Mouse (Mus musculus) brain, embryonic 14.5 days (tissue): Measurements from ENCODE around the gene Nlrp6. TPM values are rescaled to one million over a fixed set of nuclear protein-coding genes. Genes with fewer than 3 reads are reported as not detected.

Experiments
- DNase-seq: peaks from one replicate; pipeline ENCODE4 v3.0.0-alpha.2; 2011; ENCODE audit warnings: low read depth
- CTCF ChIP-seq: fragments of 200-500 bp; IDR thresholded peaks from 2 replicates; pipeline ENCODE4 v1.5.1; 2012; ENCODE audit warnings: inconsistent platforms, mild to moderate bottlenecking, moderate library complexity, borderline replicate concordance; ENCODE audit not compliant: insufficient read depth, insufficient read length; ENCODE audit errors: extremely low read depth
- POLR2A ChIP-seq: fragments of 200-500 bp; IDR thresholded peaks from 2 replicates; pipeline ENCODE4 v1.6.1; 2012; ENCODE audit warnings: mild to moderate bottlenecking, inconsistent platforms, borderline replicate concordance; ENCODE audit not compliant: poor library complexity, insufficient read depth, insufficient read length, severe bottlenecking; ENCODE audit errors: extremely low read depth
- polyA plus RNA-seq: library from polyadenylated mRNA; depleted of rRNA; stranded (reverse); fragments of >200 nt; gene quantifications from 2 replicates; pipeline ENCODE4 v1.2.3, GENCODE M21; 2012

Gene Nlrp6
- polyA plus RNA-seq, 1 experiment = 0.21 TPM

DNA sequence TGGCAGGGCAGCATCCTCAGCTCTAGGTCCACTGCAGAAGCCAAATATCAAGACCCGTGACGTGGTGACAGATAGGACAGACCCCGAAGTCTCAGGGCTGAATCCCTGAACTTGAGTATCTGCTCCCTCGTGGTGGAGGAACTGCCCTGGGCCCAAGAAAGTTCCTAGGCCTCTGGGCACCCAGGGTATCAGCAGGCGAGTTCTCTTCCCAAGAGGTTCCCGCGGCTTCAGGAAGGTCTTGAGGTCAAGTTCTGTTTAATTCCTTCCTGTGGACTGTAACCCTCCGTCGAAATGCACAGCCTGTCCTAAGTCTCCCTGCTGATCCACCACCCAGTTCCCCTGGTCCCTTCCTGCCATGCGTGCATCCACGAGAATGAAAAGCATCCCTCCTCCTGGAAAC lies 32.4 kb downstream of the Nlrp6 start:
- DNase-seq = no peak
- TF ChIP-seq POLR2A = no peak
- TF ChIP-seq CTCF = no peak

- TF ChIP-seq CTCF = no peak
- no peak for DNase-seq
Measured at GRCm38 (mm10) chr7:140953800-140954732, 33.4 kb downstream of the Nlrp6 start.

DNA sequence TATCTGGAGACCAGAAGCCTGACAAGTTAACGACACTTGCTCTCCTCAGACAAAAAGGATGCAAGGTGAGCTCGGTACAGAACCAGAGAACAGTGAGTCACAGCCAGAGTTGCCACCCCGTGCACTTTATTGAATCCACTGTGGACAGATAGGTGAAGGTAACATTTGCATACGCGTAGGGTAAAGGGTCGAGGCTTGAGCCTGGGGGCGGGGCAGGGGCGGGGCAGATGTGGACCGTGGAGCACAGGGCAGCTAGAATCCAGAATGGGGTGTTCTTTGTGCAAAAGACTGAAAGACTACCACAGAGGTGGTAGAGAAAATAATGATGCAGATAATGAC lies 34.0 kb downstream of the Nlrp6 start:
- DNase-seq = no peak
- no peak for TF ChIP-seq CTCF
- TF ChIP-seq POLR2A = no peak

DNA sequence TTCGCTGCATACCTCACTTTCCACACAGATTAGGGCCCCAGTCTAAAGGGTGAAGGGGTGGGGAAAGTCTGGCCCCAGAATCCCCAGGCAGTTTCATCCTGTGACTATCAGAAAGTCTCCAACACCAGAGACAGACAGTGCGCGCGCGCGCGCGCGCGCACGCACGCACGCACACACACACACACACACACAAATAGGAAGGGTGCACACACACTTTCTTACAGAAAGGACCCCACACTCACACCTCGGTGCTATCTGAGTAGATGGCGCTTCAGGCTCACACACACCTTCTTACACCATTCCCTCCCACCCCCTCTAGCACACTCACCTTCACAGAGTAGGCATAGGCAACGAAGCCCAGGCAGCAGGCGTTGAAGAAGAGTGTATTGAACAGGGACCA lies 34.6 kb downstream of the Nlrp6 start:
- DNase-seq = peak; percentile 27
- TF ChIP-seq POLR2A = no peak
- TF ChIP-seq CTCF = no peak

GRCm38 (mm10) chr7:140955758-140956555 lies 35.3 kb downstream of the Nlrp6 start, which contains the start of the genes Gm45717 and Ifitm2:
Gene Gm45717 (minus strand): TSS chr7:140955937.
Gene Ifitm2 (minus strand): TSS chr7:140955987.
- TF ChIP-seq CTCF = no peak
- TF ChIP-seq POLR2A = no peak
- DNase-seq = peak; percentile 82

DNA sequence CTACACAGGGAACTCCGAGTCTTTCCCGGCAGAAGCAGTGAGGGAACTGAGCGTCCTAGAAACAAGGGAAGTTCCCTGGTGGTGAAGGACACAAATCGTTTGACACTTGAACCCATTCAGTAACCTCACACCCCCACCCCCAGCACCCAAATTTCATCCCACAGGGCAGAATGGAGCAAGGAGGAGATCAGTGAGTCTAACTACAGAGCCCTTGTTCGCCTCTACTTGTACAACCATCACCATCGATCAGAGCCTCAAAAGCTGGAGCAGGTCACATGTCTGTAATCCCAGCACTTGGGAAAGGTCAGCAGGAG lies 35.8 kb downstream of the Nlrp6 start:
- DNase-seq = no peak
- TF ChIP-seq POLR2A (no peak), CTCF (no peak)

GRCm38 (mm10) chr7:140959181-140959901 lies 38.6 kb downstream of the Nlrp6 start:
- DNase-seq = peak; percentile 76
- peak; percentile 33; the same call in 1 of the 2 replicates for TF ChIP-seq CTCF
- no peak for TF ChIP-seq POLR2A

DNA sequence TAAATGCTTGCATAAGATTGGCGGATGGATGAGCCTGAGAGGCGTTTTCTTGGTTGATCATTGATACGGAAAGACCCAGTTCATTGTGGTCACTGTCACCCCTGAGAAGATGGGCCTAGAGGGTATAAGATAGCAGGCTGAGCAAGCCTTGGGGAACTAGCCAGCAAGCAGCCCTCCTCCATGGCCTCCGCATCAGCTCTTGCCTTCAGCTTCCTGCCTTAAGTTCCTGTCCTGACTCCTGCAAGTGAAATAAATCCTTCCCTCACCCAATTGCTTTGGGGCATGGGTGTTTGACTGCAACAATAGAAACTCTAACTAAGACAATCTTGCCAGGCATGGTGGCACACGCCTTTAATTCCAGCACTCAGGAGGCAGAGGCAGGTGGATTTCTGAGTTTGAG lies 39.3 kb downstream of the Nlrp6 start:
- TF ChIP-seq POLR2A = no peak
- no peak for TF ChIP-seq CTCF
- no peak for DNase-seq

DNA sequence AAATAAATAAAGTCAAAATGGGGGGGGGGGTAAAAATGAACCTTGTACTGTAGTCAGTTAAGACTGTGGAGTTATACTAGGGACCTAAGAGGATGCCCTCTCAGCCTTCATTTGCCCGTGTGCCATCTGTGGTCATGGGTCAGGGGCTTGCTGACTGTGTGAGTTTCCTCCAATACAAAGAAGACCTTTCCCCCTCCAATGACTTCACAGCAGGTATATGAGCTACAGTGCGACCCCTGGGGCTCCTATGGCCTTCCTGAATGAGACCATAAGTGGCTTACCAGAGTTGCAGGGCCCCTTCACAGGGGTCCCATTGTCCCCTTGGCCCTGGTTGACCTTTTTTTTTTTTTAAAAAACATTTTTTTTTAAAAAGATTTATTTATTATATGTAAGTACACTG lies 40.7 kb downstream of the Nlrp6 start:
- no peak for DNase-seq
- TF ChIP-seq POLR2A = no peak
- no peak for TF ChIP-seq CTCF

- TF ChIP-seq POLR2A (no peak), CTCF (no peak)
- no peak for DNase-seq
Measured at GRCm38 (mm10) chr7:140962733-140963132, 42.0 kb downstream of the Nlrp6 start.

DNA sequence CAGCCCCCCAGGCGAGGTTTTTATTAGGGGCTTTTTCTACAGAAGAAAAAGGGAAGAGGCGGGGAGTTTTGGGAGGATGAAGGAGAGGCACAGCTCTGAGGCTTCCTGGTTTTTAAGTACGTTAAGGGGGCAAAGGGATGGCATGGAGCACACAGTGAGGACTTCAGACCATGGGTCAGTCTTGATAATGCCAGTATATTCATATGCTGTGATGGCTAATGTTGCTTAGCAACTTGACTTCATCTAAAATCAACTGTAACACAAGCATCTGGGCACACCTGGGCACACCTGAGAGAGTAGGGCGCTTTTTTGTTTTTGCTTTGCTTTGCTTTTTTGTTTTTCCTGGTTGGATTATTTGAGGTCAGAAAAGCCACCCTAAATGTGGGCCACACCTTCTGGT lies 46.2 kb downstream of the Nlrp6 start, which contains the start of gene Ifitm1:
TSS of gene Ifitm1 (plus strand) at position 301 of the 400 bp plus-strand sequence.
- DNase-seq = no peak
- no peak for TF ChIP-seq CTCF
- TF ChIP-seq POLR2A = no peak
